ENCODE assay signal across 24 mouse cellular contexts in the genomic region with DNA sequence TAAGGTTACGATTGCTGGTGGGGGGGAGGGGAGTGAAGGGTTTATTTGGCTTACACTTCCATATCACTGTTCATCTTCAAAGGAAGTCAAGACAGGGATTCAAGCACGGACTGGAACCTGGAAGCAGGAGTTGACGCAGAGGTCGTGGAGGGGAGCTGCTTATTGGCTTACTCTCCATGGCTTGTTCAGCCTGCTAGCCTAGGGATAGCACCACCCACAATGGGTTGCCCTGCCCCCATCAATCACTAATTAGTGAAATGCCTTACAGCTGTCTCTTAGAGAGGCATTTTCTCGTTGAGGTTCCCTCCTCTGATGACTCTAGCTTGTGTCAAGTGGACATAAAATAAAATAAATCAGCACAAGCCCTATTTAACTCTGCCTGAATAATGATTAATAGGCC. TPM values are rescaled to one million over a fixed set of nuclear protein-coding genes. Genes with fewer than 3 reads are reported as not detected.
DNase-seq lines count a peak whose midpoint lies in the region; ATAC-seq and TF ChIP-seq lines count a peak whose summit lies in the region.
"Had no signal": no experiment of that assay in that cellular context is flagged by ENCODE, and none has a peak within 500 bp of the region (broad histone marks: within the 10 kb centered on the region; RNA-seq: fewer than 3 reads in every experiment).

No protein-coding gene starts in this region.

- 53% methylated on average over 5 of the region's 5 CpGs for WGBS in intestine, embryonic 14.5 days
- WGBS in intestine, postnatal 0 days = 56% methylated on average over 5 of the region's 5 CpGs
- WGBS in kidney, embryonic 16.5 days = 33% methylated on average over 5 of the region's 5 CpGs
- 60% methylated on average over 5 of the region's 5 CpGs for WGBS in limb, embryonic 13.5 days
- WGBS in limb, embryonic 10.5 days = 66% methylated on average over 5 of the region's 5 CpGs

- no peak overlapping the region for H3K27ac ChIP-seq in intestine, embryonic 14.5 days (ENCODE audit: low read depth)
- H3K27ac ChIP-seq in intestine, postnatal 0 days (ENCODE audit: low read depth, low read length) = no peak overlapping the region
- no peak overlapping the region for H3K27ac ChIP-seq in kidney, embryonic 16.5 days (ENCODE audit: low read length)
- H3K27ac ChIP-seq in limb, embryonic 13.5 days = no peak overlapping the region
- no peak overlapping the region for H3K27ac ChIP-seq in limb, embryonic 10.5 days
- H3K27ac ChIP-seq: forebrain, embryonic 10.5 days; forebrain, embryonic 13.5 days; hindbrain, embryonic 10.5 days; hindbrain, embryonic 13.5 days had no signal

- H3K9ac ChIP-seq in intestine, embryonic 14.5 days (ENCODE audit: low read length) = no peak overlapping the region
- H3K9ac ChIP-seq in intestine, postnatal 0 days (ENCODE audit: low read depth, low read length) = no peak overlapping the region
- H3K9ac ChIP-seq in kidney, embryonic 16.5 days (replicated peaks; ENCODE audit: low read length) = no peak overlapping the region
- H3K9ac ChIP-seq in limb, embryonic 13.5 days = no peak overlapping the region
- H3K9ac ChIP-seq: forebrain, embryonic 13.5 days; hindbrain, embryonic 13.5 days had no signal

- no peak for ATAC-seq in intestine, embryonic 14.5 days (replicated peaks; ENCODE audit: low FRiP score, low TSS enrichment, low read depth)
- ATAC-seq in intestine, postnatal 0 days = no peak
- 0 out of 2 replicates have a peak, but pooled peaks have one; percentile 59 for ATAC-seq in kidney, embryonic 16.5 days (ENCODE audit: low FRiP score, low TSS enrichment)
- 0 out of 2 replicates have a peak, but pooled peaks have one; percentile 24 for ATAC-seq in limb, embryonic 13.5 days (ENCODE audit: low FRiP score, low read depth)
- ATAC-seq: forebrain, embryonic 13.5 days; forebrain, embryonic 16.5 days; hindbrain, embryonic 16.5 days; Patski had no signal

- no peaks in the 10 kb centered on the region for H3K27me3 ChIP-seq in intestine, embryonic 14.5 days (replicated peaks; ENCODE audit: control insufficient read depth, insufficient read depth, low read length)
- H3K27me3 ChIP-seq in intestine, postnatal 0 days (replicated peaks; ENCODE audit: control insufficient read depth, insufficient read depth, low read length) = no peaks in the 10 kb centered on the region
- H3K27me3 ChIP-seq in kidney, embryonic 16.5 days (ENCODE audit: insufficient read depth, low read length) = no peaks in the 10 kb centered on the region
- H3K27me3 ChIP-seq in limb, embryonic 13.5 days = no peaks in the 10 kb centered on the region
- H3K27me3 ChIP-seq in limb, embryonic 10.5 days (ENCODE audit: low read depth, poor library complexity, severe bottlenecking) = no peaks in the 10 kb centered on the region
- H3K27me3 ChIP-seq: CH12.LX; forebrain, embryonic 13.5 days; hindbrain, embryonic 13.5 days; Patski had no signal

- H3K4me3 ChIP-seq in intestine, embryonic 14.5 days (ENCODE audit: low read depth, low read length) = no peak overlapping the region
- H3K4me3 ChIP-seq in intestine, postnatal 0 days (ENCODE audit: low read depth, low read length) = no peak overlapping the region
- no peak overlapping the region for H3K4me3 ChIP-seq in kidney, embryonic 16.5 days (ENCODE audit: low read length)
- no peak overlapping the region for H3K4me3 ChIP-seq in limb, embryonic 13.5 days
- no peak overlapping the region for H3K4me3 ChIP-seq in limb, embryonic 10.5 days
- H3K4me3 ChIP-seq: forebrain, embryonic 10.5 days; forebrain, embryonic 13.5 days; hindbrain, embryonic 10.5 days; hindbrain, embryonic 13.5 days had no signal

- no peaks in the 10 kb centered on the region for H3K36me3 ChIP-seq in intestine, embryonic 14.5 days (ENCODE audit: control insufficient read depth, insufficient read depth, low read length)
- peaks cover 22% of the 10 kb centered on the region; the same call in 1 of the 2 replicates for H3K36me3 ChIP-seq in intestine, postnatal 0 days (ENCODE audit: control insufficient read depth, insufficient read depth)
- H3K36me3 ChIP-seq in kidney, embryonic 16.5 days (ENCODE audit: insufficient read depth, low read length) = peaks cover 4% of the 10 kb centered on the region; the same call in 1 of the 2 replicates
- no peaks in the 10 kb centered on the region for H3K36me3 ChIP-seq in limb, embryonic 13.5 days
- H3K36me3 ChIP-seq in limb, embryonic 10.5 days = no peaks in the 10 kb centered on the region
- H3K36me3 ChIP-seq: forebrain, embryonic 10.5 days; hindbrain, embryonic 10.5 days; hindbrain, embryonic 13.5 days had no signal

- DNase-seq in intestine, embryonic 14.5 days (ENCODE audit: low spot score) = peak; percentile 24
- DNase-seq in kidney, postnatal 36 days = no peak
- DNase-seq in limb, embryonic 10.5 days (ENCODE audit: low spot score) = no peak
- DNase-seq: adrenal gland, postnatal 10 days; adrenal gland, postnatal 36 days; B cell, adult 2 months; cerebellum, adult 18-20 months; cerebellum, adult 9-10 months; cerebellum, postnatal 14 days; gastrocnemius, postnatal 10 days; gastrocnemius, postnatal 36 days had no signal

- TF ChIP-seq CTCF in intestine, postnatal 0 days (IDR thresholded peaks at IDR 0.05; ENCODE audit: low read depth) = no peak

- no peak overlapping the region for H3K4me2 ChIP-seq in intestine, embryonic 14.5 days (ENCODE audit: low read length)
- H3K4me2 ChIP-seq in intestine, postnatal 0 days (replicated peaks; ENCODE audit: low read depth) = no peak overlapping the region
- H3K4me2 ChIP-seq in kidney, embryonic 16.5 days (replicated peaks; ENCODE audit: low read depth, low read length) = no peak overlapping the region
- H3K4me2 ChIP-seq in limb, embryonic 13.5 days (replicated peaks) = no peak overlapping the region
- H3K4me2 ChIP-seq: forebrain, embryonic 13.5 days; heart, embryonic 11.5 days; hindbrain, embryonic 13.5 days had no signal

- no peaks in the 10 kb centered on the region for H3K4me1 ChIP-seq in intestine, embryonic 14.5 days (replicated peaks; ENCODE audit: control insufficient read depth, insufficient read depth, low read length)
- H3K4me1 ChIP-seq in intestine, postnatal 0 days (replicated peaks; ENCODE audit: control insufficient read depth, insufficient read depth, low read length) = no peaks in the 10 kb centered on the region
- H3K4me1 ChIP-seq in kidney, embryonic 16.5 days (ENCODE audit: insufficient read depth, low read length) = peaks cover 7% of the 10 kb centered on the region; the same call in 1 of the 2 replicates
- H3K4me1 ChIP-seq in limb, embryonic 13.5 days = no peaks in the 10 kb centered on the region
- no peaks in the 10 kb centered on the region for H3K4me1 ChIP-seq in limb, embryonic 10.5 days
- H3K4me1 ChIP-seq: forebrain, embryonic 10.5 days; forebrain, embryonic 13.5 days; hindbrain, embryonic 10.5 days; hindbrain, embryonic 13.5 days had no signal

- H3K9me3 ChIP-seq in intestine, embryonic 14.5 days (ENCODE audit: control insufficient read depth, low read length) = no peaks in the 10 kb centered on the region
- no peaks in the 10 kb centered on the region for H3K9me3 ChIP-seq in intestine, postnatal 0 days (ENCODE audit: control insufficient read depth)
- H3K9me3 ChIP-seq in kidney, embryonic 16.5 days (ENCODE audit: low read length) = no peaks in the 10 kb centered on the region
- H3K9me3 ChIP-seq in limb, embryonic 13.5 days = no peaks in the 10 kb centered on the region
- no peaks in the 10 kb centered on the region for H3K9me3 ChIP-seq in limb, embryonic 10.5 days (replicated peaks)
- H3K9me3 ChIP-seq: forebrain, embryonic 10.5 days; forebrain, embryonic 13.5 days; G1E; hindbrain, embryonic 10.5 days; hindbrain, embryonic 13.5 days had no signal

RNA-seq across cellular contexts. Expression of gene Zdhhc23, which starts 31.4 kb away (rescaled TPM):
- 2.4 and 2.7 TPM in 2 replicates for polyA plus RNA-seq in intestine, embryonic 14.5 days (2014; fragmentation: Nextera tagmentation; extraction: Ambion mirVana)
- 2.0 and 2.6 TPM in 2 replicates for polyA plus RNA-seq in intestine, postnatal 0 days (2015; fragmentation: Nextera tagmentation; extraction: Ambion mirVana)
- 2.4 and 2.6 TPM in 2 replicates for polyA plus RNA-seq in kidney, embryonic 16.5 days (2015; fragmentation: Nextera tagmentation; extraction: Ambion mirVana)
- polyA plus RNA-seq in limb, embryonic 13.5 days (2015; fragmentation: Nextera tagmentation; extraction: Ambion mirVana) = 0.62 and 0.70 TPM in 2 replicates
- polyA plus RNA-seq in limb, embryonic 10.5 days (2016; fragmentation: Nextera tagmentation; extraction: Ambion mirVana) = 1.1 and 1.2 TPM in 2 replicates

RNA-seq across cellular contexts. Expression of gene Gramd1c, which starts 52.1 kb away (rescaled TPM):
- polyA plus RNA-seq in intestine, embryonic 14.5 days (2014; fragmentation: Nextera tagmentation; extraction: Ambion mirVana) = 7.0 and 7.2 TPM in 2 replicates
- 7.0 and 7.6 TPM in 2 replicates for polyA plus RNA-seq in intestine, postnatal 0 days (2015; fragmentation: Nextera tagmentation; extraction: Ambion mirVana)
- 7.3 and 8.0 TPM in 2 replicates for polyA plus RNA-seq in kidney, embryonic 16.5 days (2015; fragmentation: Nextera tagmentation; extraction: Ambion mirVana)
- 6.6 and 7.0 TPM in 2 replicates for polyA plus RNA-seq in limb, embryonic 13.5 days (2015; fragmentation: Nextera tagmentation; extraction: Ambion mirVana)
- 3.4 and 6.3 TPM in 2 replicates for polyA plus RNA-seq in limb, embryonic 10.5 days (2016; fragmentation: Nextera tagmentation; extraction: Ambion mirVana)

Comparison
In these comparisons a context has a peak if more than half of its experiments do, and no peak if none do; other contexts are left out.
1. ATAC-seq: peak in kidney, embryonic 16.5 days (single experiment) and limb, embryonic 13.5 days (single experiment); none in intestine, embryonic 14.5 days (single experiment) and intestine, postnatal 0 days (single experiment).